Mouse (Mus musculus): ENCODE results near the gene Tma7.

DNA sequence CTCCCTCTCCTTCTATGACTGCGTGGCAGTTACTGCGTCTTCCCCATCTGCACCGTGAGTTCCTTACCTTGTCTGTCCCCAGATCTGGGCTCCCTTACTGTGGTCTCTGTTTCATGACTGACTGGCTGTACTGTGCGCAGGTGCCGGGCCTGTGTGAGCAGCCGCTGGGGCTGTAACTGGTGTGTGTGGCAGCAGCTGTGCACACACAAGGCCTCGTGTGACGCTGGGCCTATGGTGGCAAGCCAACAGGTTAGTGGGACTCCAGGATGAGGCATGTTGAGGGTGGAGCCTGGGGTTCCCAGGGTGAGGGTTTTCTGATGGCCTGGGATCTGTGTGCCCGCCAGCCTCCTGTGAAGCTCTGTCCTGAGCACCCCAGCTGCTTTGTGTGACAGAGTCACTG lies 21.7 kb upstream of the Tma7 start:
- no peak for TF ChIP-seq POLR2A (IDR thresholded peaks at IDR 0.05; ENCODE audit: insufficient read depth, low read length)
- no peak for TF ChIP-seq CTCF (IDR thresholded peaks at IDR 0.05; ENCODE audit: low read depth, low read length)

Measured in ES-Bruce4 (cell line).